18 mouse cellular contexts compared by ENCODE assay signal in genomic region chr6:118673974-118674695, GRCm38 (mm10).
DNase-seq lines count a peak whose midpoint lies in the region; ATAC-seq and TF ChIP-seq lines count a peak whose summit lies in the region.
"Had no signal": no experiment of that assay in that cellular context is flagged by ENCODE, and none has a peak within 500 bp of the region (broad histone marks: within the 10 kb centered on the region; RNA-seq: fewer than 3 reads in every experiment).

No protein-coding gene starts in this region.

- no peak overlapping the region for H3K4me2 ChIP-seq in forebrain, embryonic 13.5 days
- no peak overlapping the region for H3K4me2 ChIP-seq in forebrain, embryonic 11.5 days (ENCODE audit: low read depth, low read length, severe bottlenecking)
- H3K4me2 ChIP-seq: embryonic facial prominence, embryonic 15.5 days; hindbrain, embryonic 12.5 days; midbrain, embryonic 13.5 days; neural tube, embryonic 13.5 days had no signal

- no peaks in the 10 kb centered on the region for H3K9me3 ChIP-seq in forebrain, embryonic 13.5 days (replicated peaks)
- H3K9me3 ChIP-seq in forebrain, embryonic 11.5 days (ENCODE audit: control insufficient read depth, low read length) = no peaks in the 10 kb centered on the region
- H3K9me3 ChIP-seq: embryonic facial prominence, embryonic 15.5 days; hindbrain, embryonic 12.5 days; limb, embryonic 10.5 days; midbrain, embryonic 13.5 days; neural tube, embryonic 13.5 days had no signal

- no peak for DNase-seq in forebrain, embryonic 11.5 days (ENCODE audit: low spot score)
- DNase-seq in brain, embryonic 14.5 days (ENCODE audit: low read depth) = peak; percentile 69
- DNase-seq in cerebellum, postnatal 14 days = peak; percentile 55 to 59
- peak; percentile 53 for DNase-seq in layer of hippocampus, adult 9-11 months
- no peak for DNase-seq in testis, postnatal 14 days (ENCODE audit: low spot score)
- no peak for DNase-seq in gastrocnemius, adult 2 months
- DNase-seq in thymus, adult 18-20 months = no peak
- DNase-seq: adrenal gland, postnatal 25 days; kidney, adult 8-10 months; kidney, postnatal 25 days; lung, adult 18-20 months; lung, postnatal 14 days had no signal

- no peaks in the 10 kb centered on the region for H3K27me3 ChIP-seq in forebrain, embryonic 13.5 days
- no peaks in the 10 kb centered on the region for H3K27me3 ChIP-seq in forebrain, embryonic 11.5 days (ENCODE audit: control insufficient read depth, insufficient read depth, low read length)
- H3K27me3 ChIP-seq: embryonic facial prominence, embryonic 15.5 days; hindbrain, embryonic 12.5 days; midbrain, embryonic 13.5 days; neural tube, embryonic 13.5 days had no signal

- intact Hi-C loops in gastrocnemius, adult 2 months (cut with DNase I) = no loop called here

- H3K36me3 ChIP-seq in forebrain, embryonic 13.5 days (ENCODE audit: poor library complexity, severe bottlenecking) = 0 out of 2 replicates have a peak, but pooled peaks cover 3% of the 10 kb centered on the region
- no peaks in the 10 kb centered on the region for H3K36me3 ChIP-seq in forebrain, embryonic 11.5 days (ENCODE audit: control insufficient read depth, insufficient read depth, low read length)
- H3K36me3 ChIP-seq: hindbrain, embryonic 12.5 days had no signal

- WGBS in forebrain, embryonic 13.5 days = 78% methylated on average over 12 of the region's 12 CpGs
- WGBS in forebrain, embryonic 11.5 days = 83% methylated on average over 12 of the region's 12 CpGs

- H3K9ac ChIP-seq in forebrain, embryonic 13.5 days = no peak overlapping the region
- H3K9ac ChIP-seq in forebrain, embryonic 11.5 days (ENCODE audit: low read length) = no peak overlapping the region
- H3K9ac ChIP-seq: embryonic facial prominence, embryonic 15.5 days; hindbrain, embryonic 12.5 days; midbrain, embryonic 13.5 days; neural tube, embryonic 13.5 days had no signal

- no peak for TF ChIP-seq POLR2A in brain, embryonic 14.5 days (IDR thresholded peaks at IDR 0.05; ENCODE audit: borderline replicate concordance, extremely low read depth, insufficient read depth, insufficient read length, poor library complexity, severe bottlenecking)

- no peak overlapping the region for H3K4me3 ChIP-seq in forebrain, embryonic 13.5 days
- no peak overlapping the region for H3K4me3 ChIP-seq in forebrain, embryonic 11.5 days (ENCODE audit: low read depth, low read length)
- no peak overlapping the region for H3K4me3 ChIP-seq in gastrocnemius, adult 2 months
- H3K4me3 ChIP-seq: embryonic facial prominence, embryonic 15.5 days; hindbrain, embryonic 12.5 days; limb, embryonic 10.5 days; midbrain, embryonic 13.5 days; neural tube, embryonic 13.5 days had no signal

- ATAC-seq in forebrain, embryonic 13.5 days = peak; percentile 66; the same call in 1 of the 2 replicates
- ATAC-seq in forebrain, embryonic 11.5 days (replicated peaks; ENCODE audit: low FRiP score) = no peak
- ATAC-seq: midbrain, embryonic 13.5 days had no signal

- no peak overlapping the region for H3K27ac ChIP-seq in forebrain, embryonic 13.5 days
- H3K27ac ChIP-seq in forebrain, embryonic 11.5 days (ENCODE audit: low read depth, low read length) = no peak overlapping the region
- no peak overlapping the region for H3K27ac ChIP-seq in gastrocnemius, adult 2 months
- H3K27ac ChIP-seq: embryonic facial prominence, embryonic 15.5 days; hindbrain, embryonic 12.5 days; limb, embryonic 10.5 days; midbrain, embryonic 13.5 days; neural tube, embryonic 13.5 days had no signal

- TF ChIP-seq CTCF in brain, embryonic 14.5 days (IDR thresholded peaks at IDR 0.05; ENCODE audit: borderline replicate concordance, extremely low read depth, insufficient read depth, insufficient read length) = no peak
- TF ChIP-seq CTCF in gastrocnemius, adult 2 months (IDR thresholded peaks at IDR 0.05) = no peak

- no peaks in the 10 kb centered on the region for H3K4me1 ChIP-seq in forebrain, embryonic 13.5 days
- no peaks in the 10 kb centered on the region for H3K4me1 ChIP-seq in forebrain, embryonic 11.5 days (replicated peaks; ENCODE audit: control insufficient read depth, insufficient read depth, low read length)
- H3K4me1 ChIP-seq: embryonic facial prominence, embryonic 15.5 days; hindbrain, embryonic 12.5 days; limb, embryonic 10.5 days; midbrain, embryonic 13.5 days; neural tube, embryonic 13.5 days had no signal

Comparison
In these comparisons a context has a peak if more than half of its experiments do, and no peak if none do; other contexts are left out.
1. DNase-seq: peak in brain, embryonic 14.5 days (single experiment), cerebellum, postnatal 14 days (2 of 2) and layer of hippocampus, adult 9-11 months (single experiment); none in forebrain, embryonic 11.5 days (single experiment), testis, postnatal 14 days (single experiment), gastrocnemius, adult 2 months (single experiment) and thymus, adult 18-20 months (0 of 2).